Mouse (Mus musculus): ENCODE measurements at regions not wholly inside any gene's neighbourhood (a gene's known extent, or its start where the extent isn't known, plus 50 kb on each side); places are given as distances from the start of the nearest gene placed in this dataset.

GRCm38 (mm10) chr9:61694206-61694605 lies 220.1 kb downstream of the Rplp1 start:
- H3K4me1 ChIP-seq (ENCODE audit: control insufficient read depth, insufficient read depth, low read length) = peaks cover 8% of the 10 kb centered on the region; the same call in 1 of the 2 replicates
- no peaks in the 10 kb centered on the region for H3K27me3 ChIP-seq (replicated peaks; ENCODE audit: control insufficient read depth, insufficient read depth, low read length)
- H3K9me3 ChIP-seq (replicated peaks; ENCODE audit: control insufficient read depth, low read length) = no peaks in the 10 kb centered on the region
- H3K36me3 ChIP-seq (ENCODE audit: control insufficient read depth, insufficient read depth, low read length) = no peaks in the 10 kb centered on the region
- H3K4me3 ChIP-seq (ENCODE audit: low read depth, low read length) = no peak overlapping the region
- no peak overlapping the region for H3K27ac ChIP-seq (ENCODE audit: low read depth, low read length)
- DNase-seq (ENCODE audit: low spot score) (no peak), ATAC-seq (no peak)
- H3K4me2 ChIP-seq (ENCODE audit: low read length) = no peak overlapping the region
- WGBS = 92% methylated on average over 10 of the region's 10 CpGs
- no peak overlapping the region for H3K9ac ChIP-seq (ENCODE audit: low read length)

DNA sequence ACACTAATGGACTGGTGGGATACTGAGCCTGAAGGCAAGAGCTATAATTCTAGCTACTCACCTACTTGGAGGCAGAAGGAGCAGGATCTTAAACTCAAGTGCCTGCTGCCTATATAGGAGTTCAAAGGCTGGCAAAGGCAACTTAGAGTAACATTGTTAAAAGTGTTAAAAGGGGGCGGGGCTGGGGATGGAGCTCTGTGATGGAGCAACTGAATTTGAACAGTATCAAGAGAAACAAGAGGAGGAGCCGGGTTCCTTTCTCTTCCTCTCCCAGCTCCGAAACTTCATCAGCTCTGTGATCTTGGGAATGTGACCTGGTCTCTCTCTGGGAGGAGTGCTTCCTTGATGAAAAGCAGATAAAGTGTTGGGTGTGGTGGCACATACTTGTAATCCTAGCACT lies 223.6 kb downstream of the Rplp1 start:
- WGBS = 90% methylated on average over 3 of the region's 3 CpGs
- Histone ChIP-seq H3K27me3 (replicated peaks; ENCODE audit: control insufficient read depth, insufficient read depth, low read length) (no peaks in the 10 kb centered on the region), H3K9ac (ENCODE audit: low read length) (no peak overlapping the region), H3K4me1 (ENCODE audit: control insufficient read depth, insufficient read depth, low read length) (0 out of 2 replicates have a peak, but pooled peaks cover 5% of the 10 kb centered on the region), H3K4me2 (ENCODE audit: low read length) (no peak overlapping the region), H3K27ac (ENCODE audit: low read depth, low read length) (no peak overlapping the region), H3K4me3 (ENCODE audit: low read depth, low read length) (no peak overlapping the region), H3K9me3 (replicated peaks; ENCODE audit: control insufficient read depth, low read length) (no peaks in the 10 kb centered on the region), H3K36me3 (ENCODE audit: control insufficient read depth, insufficient read depth, low read length) (no peaks in the 10 kb centered on the region)
- no peak for DNase-seq (ENCODE audit: low spot score)
- no peak for ATAC-seq

GRCm38 (mm10) chr9:61689939-61690338 lies 224.4 kb downstream of the Rplp1 start:
- H3K9ac ChIP-seq (ENCODE audit: low read length) = no peak overlapping the region
- 77% methylated on average over 7 of the region's 7 CpGs for WGBS
- H3K36me3 ChIP-seq (ENCODE audit: control insufficient read depth, insufficient read depth, low read length) = no peaks in the 10 kb centered on the region
- H3K4me3 ChIP-seq (ENCODE audit: low read depth, low read length) = no peak overlapping the region
- no peak overlapping the region for H3K4me2 ChIP-seq (ENCODE audit: low read length)
- no peaks in the 10 kb centered on the region for H3K27me3 ChIP-seq (replicated peaks; ENCODE audit: control insufficient read depth, insufficient read depth, low read length)
- H3K27ac ChIP-seq (ENCODE audit: low read depth, low read length) = no peak overlapping the region
- ATAC-seq (no peak), DNase-seq (ENCODE audit: low spot score) (no peak)
- H3K4me1 ChIP-seq (ENCODE audit: control insufficient read depth, insufficient read depth, low read length) = no peaks in the 10 kb centered on the region
- H3K9me3 ChIP-seq (replicated peaks; ENCODE audit: control insufficient read depth, low read length) = no peaks in the 10 kb centered on the region

DNA sequence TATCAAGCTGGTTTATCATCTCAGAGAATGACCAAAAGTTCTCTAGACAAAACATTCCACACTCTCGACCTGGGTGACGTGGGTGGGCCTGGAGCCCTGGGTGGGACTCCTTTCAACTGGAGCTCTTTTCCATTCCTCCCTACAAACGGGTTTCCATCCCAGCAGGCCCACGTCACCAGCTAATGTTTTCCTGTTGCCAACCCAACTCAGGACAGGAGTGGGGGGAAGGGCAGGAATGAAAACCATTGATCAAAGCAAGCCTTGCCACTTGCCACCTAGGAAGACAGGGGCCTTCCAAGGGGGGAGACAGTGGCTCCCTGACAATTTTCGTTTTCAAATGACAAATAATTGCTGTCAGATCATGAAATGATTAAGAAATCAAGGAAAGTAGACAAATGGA lies 224.8 kb downstream of the Rplp1 start:
- Histone ChIP-seq H3K9ac (ENCODE audit: low read length) (no peak overlapping the region), H3K36me3 (ENCODE audit: control insufficient read depth, insufficient read depth, low read length) (no peaks in the 10 kb centered on the region), H3K4me2 (ENCODE audit: low read length) (no peak overlapping the region), H3K4me1 (ENCODE audit: control insufficient read depth, insufficient read depth, low read length) (no peaks in the 10 kb centered on the region), H3K4me3 (ENCODE audit: low read depth, low read length) (no peak overlapping the region), H3K9me3 (replicated peaks; ENCODE audit: control insufficient read depth, low read length) (no peaks in the 10 kb centered on the region), H3K27ac (ENCODE audit: low read depth, low read length) (no peak overlapping the region), H3K27me3 (replicated peaks; ENCODE audit: control insufficient read depth, insufficient read depth, low read length) (no peaks in the 10 kb centered on the region)
- WGBS = 24% methylated on average over 5 of the region's 5 CpGs
- DNase-seq (ENCODE audit: low spot score) = no peak
- no peak for ATAC-seq

DNA sequence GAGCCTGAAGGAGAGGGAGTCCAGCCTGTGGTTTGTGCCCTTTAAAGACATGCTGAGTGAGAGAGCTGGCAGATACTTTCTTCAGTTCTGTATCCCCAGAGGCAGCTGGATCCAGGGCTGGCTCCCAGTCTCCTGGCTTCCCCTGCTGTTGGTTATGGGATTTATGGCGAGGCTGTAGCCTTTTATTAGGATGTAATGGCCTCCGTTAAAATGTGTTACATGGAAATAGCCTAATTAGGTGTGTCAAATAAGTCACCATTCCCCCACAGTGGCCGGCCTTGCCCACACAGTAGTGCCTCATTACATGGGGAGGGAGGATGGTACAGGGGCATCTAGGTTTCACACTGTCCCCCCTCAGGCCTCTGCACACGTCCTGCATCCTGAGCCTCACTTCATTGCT lies 230.8 kb downstream of the Rplp1 start:
- WGBS = 55% methylated on average over 4 of the region's 4 CpGs
- 0 out of 2 replicates have a peak, but pooled peaks cover 4% of the 10 kb centered on the region for H3K4me1 ChIP-seq (ENCODE audit: control insufficient read depth, insufficient read depth, low read length)
- H3K36me3 ChIP-seq (ENCODE audit: control insufficient read depth, insufficient read depth, low read length) = no peaks in the 10 kb centered on the region
- ATAC-seq = no peak
- no peak overlapping the region for H3K4me2 ChIP-seq (ENCODE audit: low read length)
- H3K27me3 ChIP-seq (replicated peaks; ENCODE audit: control insufficient read depth, insufficient read depth, low read length) = no peaks in the 10 kb centered on the region
- H3K27ac ChIP-seq (ENCODE audit: low read depth, low read length) = no peak overlapping the region
- DNase-seq (ENCODE audit: low spot score) = no peak
- H3K4me3 ChIP-seq (ENCODE audit: low read depth, low read length) = no peak overlapping the region
- no peaks in the 10 kb centered on the region for H3K9me3 ChIP-seq (replicated peaks; ENCODE audit: control insufficient read depth, low read length)
- H3K9ac ChIP-seq (ENCODE audit: low read length) = no peak overlapping the region

- H3K4me2 ChIP-seq (ENCODE audit: low read length) = no peak overlapping the region
- H3K27ac ChIP-seq (ENCODE audit: low read depth, low read length) = no peak overlapping the region
- WGBS = 91% methylated on average over 5 of the region's 5 CpGs
- 0 out of 2 replicates have a peak, but pooled peaks cover 4% of the 10 kb centered on the region for H3K4me1 ChIP-seq (ENCODE audit: control insufficient read depth, insufficient read depth, low read length)
- DNase-seq (ENCODE audit: low spot score) (no peak), ATAC-seq (no peak)
- H3K9ac ChIP-seq (ENCODE audit: low read length) = no peak overlapping the region
- H3K4me3 ChIP-seq (ENCODE audit: low read depth, low read length) = no peak overlapping the region
- no peaks in the 10 kb centered on the region for H3K27me3 ChIP-seq (replicated peaks; ENCODE audit: control insufficient read depth, insufficient read depth, low read length)
- H3K36me3 ChIP-seq (ENCODE audit: control insufficient read depth, insufficient read depth, low read length) = no peaks in the 10 kb centered on the region
- no peaks in the 10 kb centered on the region for H3K9me3 ChIP-seq (replicated peaks; ENCODE audit: control insufficient read depth, low read length)
Measured at GRCm38 (mm10) chr9:61682744-61683259, 231.5 kb downstream of the Rplp1 start.

DNA sequence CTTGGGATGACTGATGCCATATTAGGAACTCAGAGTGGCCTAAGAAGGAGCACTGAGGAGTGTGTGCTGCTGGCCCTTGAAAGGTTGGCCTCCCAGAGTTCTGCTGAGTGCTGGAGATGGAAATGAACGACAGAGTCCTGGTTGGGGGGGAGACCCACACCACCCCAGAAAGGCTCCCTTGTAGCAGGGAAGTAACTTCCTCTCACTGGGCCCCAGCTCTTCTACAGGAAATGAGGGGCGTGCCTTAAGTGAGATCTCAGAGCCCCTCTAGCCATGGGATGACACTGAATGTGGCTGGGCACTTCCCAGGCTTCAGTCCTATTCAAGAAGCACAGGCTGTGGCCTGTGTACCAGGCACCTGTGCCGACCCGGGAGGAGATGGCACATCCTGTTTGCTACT lies 232.0 kb downstream of the Rplp1 start:
- no peak for ATAC-seq
- Histone ChIP-seq H3K27ac (ENCODE audit: low read depth, low read length) (no peak overlapping the region), H3K9ac (ENCODE audit: low read length) (no peak overlapping the region), H3K4me2 (ENCODE audit: low read length) (no peak overlapping the region), H3K4me3 (ENCODE audit: low read depth, low read length) (no peak overlapping the region), H3K4me1 (ENCODE audit: control insufficient read depth, insufficient read depth, low read length) (0 out of 2 replicates have a peak, but pooled peaks cover 4% of the 10 kb centered on the region), H3K27me3 (replicated peaks; ENCODE audit: control insufficient read depth, insufficient read depth, low read length) (no peaks in the 10 kb centered on the region), H3K9me3 (replicated peaks; ENCODE audit: control insufficient read depth, low read length) (no peaks in the 10 kb centered on the region), H3K36me3 (ENCODE audit: control insufficient read depth, insufficient read depth, low read length) (no peaks in the 10 kb centered on the region)
- 88% methylated on average over 4 of the region's 4 CpGs for WGBS
- DNase-seq (ENCODE audit: low spot score) = no peak

- DNase-seq (ENCODE audit: low spot score) (no peak), ATAC-seq (no peak)
- no peak overlapping the region for H3K9ac ChIP-seq (ENCODE audit: low read length)
- no peaks in the 10 kb centered on the region for H3K27me3 ChIP-seq (replicated peaks; ENCODE audit: control insufficient read depth, insufficient read depth, low read length)
- WGBS = 72% methylated on average over 5 of the region's 5 CpGs
- no peak overlapping the region for H3K4me3 ChIP-seq (ENCODE audit: low read depth, low read length)
- peaks cover 7% of the 10 kb centered on the region; the same call in 1 of the 2 replicates for H3K4me1 ChIP-seq (ENCODE audit: control insufficient read depth, insufficient read depth, low read length)
- no peaks in the 10 kb centered on the region for H3K36me3 ChIP-seq (ENCODE audit: control insufficient read depth, insufficient read depth, low read length)
- H3K4me2 ChIP-seq (ENCODE audit: low read length) = no peak overlapping the region
- no peaks in the 10 kb centered on the region for H3K9me3 ChIP-seq (replicated peaks; ENCODE audit: control insufficient read depth, low read length)
- no peak overlapping the region for H3K27ac ChIP-seq (ENCODE audit: low read depth, low read length)
Measured at GRCm38 (mm10) chr9:61681406-61681805, 232.9 kb downstream of the Rplp1 start.

DNA sequence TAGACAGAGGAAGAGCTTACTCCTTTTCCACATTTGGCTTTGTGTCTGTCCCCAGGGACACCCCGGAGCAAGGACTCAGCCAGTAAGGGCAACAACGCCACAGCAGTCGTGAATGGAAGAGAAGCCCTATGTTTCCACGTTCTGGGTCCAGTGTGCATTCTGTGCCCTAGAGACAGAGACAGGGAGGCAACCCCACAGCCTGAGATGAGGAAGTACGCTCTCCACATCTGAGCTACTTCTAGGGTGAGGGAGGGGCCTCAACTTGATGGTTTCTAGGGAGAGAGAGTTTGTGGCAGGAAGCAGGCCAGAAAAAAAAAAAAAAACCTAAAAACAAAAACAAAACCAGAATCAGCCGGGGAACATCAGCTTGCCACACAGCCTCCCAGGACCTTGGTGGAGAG lies 233.4 kb downstream of the Rplp1 start:
- DNase-seq (ENCODE audit: low spot score) (no peak), ATAC-seq (no peak)
- Histone ChIP-seq H3K4me1 (ENCODE audit: control insufficient read depth, insufficient read depth, low read length) (peaks cover 7% of the 10 kb centered on the region; the same call in 1 of the 2 replicates), H3K4me3 (ENCODE audit: low read depth, low read length) (no peak overlapping the region), H3K27me3 (replicated peaks; ENCODE audit: control insufficient read depth, insufficient read depth, low read length) (no peaks in the 10 kb centered on the region), H3K4me2 (ENCODE audit: low read length) (no peak overlapping the region), H3K9ac (ENCODE audit: low read length) (no peak overlapping the region), H3K36me3 (ENCODE audit: control insufficient read depth, insufficient read depth, low read length) (no peaks in the 10 kb centered on the region), H3K9me3 (replicated peaks; ENCODE audit: control insufficient read depth, low read length) (no peaks in the 10 kb centered on the region), H3K27ac (ENCODE audit: low read depth, low read length) (no peak overlapping the region)
- 40% methylated on average over 6 of the region's 6 CpGs for WGBS

Measured in forebrain, embryonic 14.5 days (tissue).